In the genomic region with DNA sequence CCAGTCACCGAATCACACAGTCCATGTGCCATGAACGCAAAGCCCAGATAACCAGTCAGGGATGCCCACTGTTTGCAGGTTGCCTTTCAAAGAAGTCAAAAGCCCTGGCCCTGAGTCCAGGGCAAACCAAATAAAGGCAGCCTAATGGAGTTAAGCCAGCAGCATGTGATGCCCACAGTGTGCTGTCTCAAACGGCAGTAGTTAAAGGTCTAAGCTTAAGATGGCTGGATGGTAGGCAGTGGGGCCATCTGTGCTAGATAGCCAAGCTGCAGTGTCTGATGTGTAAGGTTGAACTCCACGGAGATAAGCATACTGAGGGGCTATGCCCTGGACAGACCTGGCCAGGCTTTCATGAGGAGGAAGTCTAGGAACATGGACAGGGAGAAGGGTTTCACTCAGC, we compare ENCODE assay signal across 9 mouse cellular contexts.
A peak's percentile ranks its signal among the peaks of the same experiment; 100 is the strongest.
DNase-seq lines count a peak whose midpoint lies in the region; ATAC-seq and TF ChIP-seq lines count a peak whose summit lies in the region.
"Had no signal": no experiment of that assay in that cellular context is flagged by ENCODE, and none has a peak within 500 bp of the region (broad histone marks: within the 10 kb centered on the region; RNA-seq: fewer than 3 reads in every experiment).

No protein-coding gene starts in this region.

- 58% methylated on average over 4 of the region's 4 CpGs for WGBS in lung, embryonic 15.5 days
- WGBS in lung, adult 2 months, result 52% methylated on average over 4 of the region's 4 CpGs
- WGBS in embryonic facial prominence, embryonic 14.5 days, result 79% methylated on average over 4 of the region's 4 CpGs
- WGBS in intestine, embryonic 15.5 days, result 48% methylated on average over 4 of the region's 4 CpGs

- H3K9ac ChIP-seq in lung, embryonic 15.5 days, result no peak overlapping the region
- no peak overlapping the region for H3K9ac ChIP-seq in embryonic facial prominence, embryonic 14.5 days (ENCODE audit: low read depth, low read length)
- H3K9ac ChIP-seq in intestine, embryonic 15.5 days, result peak overlapping the region; percentile 2; the same call in 1 of the 2 replicates

- no peaks in the 10 kb centered on the region for H3K36me3 ChIP-seq in lung, embryonic 15.5 days
- 0 out of 2 replicates have a peak, but pooled peaks cover 2% of the 10 kb centered on the region for H3K36me3 ChIP-seq in embryonic facial prominence, embryonic 14.5 days (ENCODE audit: control insufficient read depth, insufficient read depth, low read length)
- no peaks in the 10 kb centered on the region for H3K36me3 ChIP-seq in intestine, embryonic 15.5 days
- no peaks in the 10 kb centered on the region for H3K36me3 ChIP-seq in myocyte (ENCODE audit: control insufficient read depth, insufficient read depth)

- H3K27ac ChIP-seq in lung, embryonic 15.5 days, result peak overlapping the region; percentile 56
- H3K27ac ChIP-seq in embryonic facial prominence, embryonic 14.5 days (replicated peaks; ENCODE audit: low read depth, low read length), result peak overlapping the region; percentile 48
- peak overlapping the region; percentile 95 for H3K27ac ChIP-seq in intestine, embryonic 15.5 days
- H3K27ac ChIP-seq: left cerebral cortex, adult 2 months had no signal

- no peak for TF ChIP-seq CTCF in lung, adult 2 months (IDR thresholded peaks at IDR 0.05; ENCODE audit: insufficient read depth, low read length)

- no peaks in the 10 kb centered on the region for H3K9me3 ChIP-seq in lung, embryonic 15.5 days
- no peaks in the 10 kb centered on the region for H3K9me3 ChIP-seq in embryonic facial prominence, embryonic 14.5 days (ENCODE audit: control insufficient read depth, low read length)
- H3K9me3 ChIP-seq in intestine, embryonic 15.5 days, result no peaks in the 10 kb centered on the region

- H3K4me3 ChIP-seq in lung, embryonic 15.5 days, result no peak overlapping the region
- H3K4me3 ChIP-seq in lung, adult 2 months (replicated peaks; ENCODE audit: extremely low read depth, low read depth, low read length), result no peak overlapping the region
- H3K4me3 ChIP-seq in embryonic facial prominence, embryonic 14.5 days (ENCODE audit: low read depth, low read length), result no peak overlapping the region
- H3K4me3 ChIP-seq in intestine, embryonic 15.5 days (replicated peaks), result no peak overlapping the region
- H3K4me3 ChIP-seq in myocyte, result no peak overlapping the region
- H3K4me3 ChIP-seq: left cerebral cortex, adult 2 months had no signal

- no peak; the same call in 1 of the 2 replicates for ATAC-seq in lung, embryonic 15.5 days (ENCODE audit: borderline replicate concordance, extremely low read depth, low FRiP score, low TSS enrichment)
- ATAC-seq in embryonic facial prominence, embryonic 14.5 days (ENCODE audit: low read depth), result no peak
- peak; percentile 46 for ATAC-seq in intestine, embryonic 15.5 days
- ATAC-seq: Patski had no signal

- no peak overlapping the region for H3ac ChIP-seq in myocyte (ENCODE audit: control insufficient read depth, insufficient read length)

- TF ChIP-seq POLR2A in lung, adult 2 months (IDR thresholded peaks at IDR 0.05; ENCODE audit: borderline replicate concordance, extremely low read depth, low read depth, low read length), result no peak
- TF ChIP-seq POLR2A in myocyte (IDR thresholded peaks at IDR 0.05; ENCODE audit: insufficient read length, low read depth), result no peak

- H3K4me1 ChIP-seq in lung, embryonic 15.5 days, result peaks cover 63% of the 10 kb centered on the region
- H3K4me1 ChIP-seq in lung, adult 2 months (ENCODE audit: control insufficient read depth, insufficient read depth, low read length), result peaks cover 26% of the 10 kb centered on the region
- peaks cover 34% of the 10 kb centered on the region for H3K4me1 ChIP-seq in embryonic facial prominence, embryonic 14.5 days (ENCODE audit: control insufficient read depth, insufficient read depth, low read length)
- peaks cover 41% of the 10 kb centered on the region for H3K4me1 ChIP-seq in intestine, embryonic 15.5 days (replicated peaks)

- no peaks in the 10 kb centered on the region for H3K27me3 ChIP-seq in lung, embryonic 15.5 days
- no peaks in the 10 kb centered on the region for H3K27me3 ChIP-seq in embryonic facial prominence, embryonic 14.5 days (replicated peaks; ENCODE audit: control insufficient read depth, insufficient read depth, low read length)
- H3K27me3 ChIP-seq in intestine, embryonic 15.5 days (replicated peaks), result no peaks in the 10 kb centered on the region
- no peaks in the 10 kb centered on the region for H3K27me3 ChIP-seq in myocyte (ENCODE audit: control insufficient read depth, insufficient read depth, insufficient read length)
- H3K27me3 ChIP-seq: Patski had no signal

- no peak overlapping the region for H3K4me2 ChIP-seq in lung, embryonic 15.5 days
- no peak overlapping the region for H3K4me2 ChIP-seq in embryonic facial prominence, embryonic 14.5 days (ENCODE audit: low read depth, low read length)
- H3K4me2 ChIP-seq in intestine, embryonic 15.5 days (replicated peaks), result peak overlapping the region; percentile 45
- peak overlapping the region; percentile 65 for H3K4me2 ChIP-seq in myocyte (ENCODE audit: low read depth)

- peaks cover 4% of the 10 kb centered on the region for H3K79me2 ChIP-seq in myocyte (ENCODE audit: control insufficient read depth, insufficient read depth)

- no peak for DNase-seq in lung, adult 2 months
- DNase-seq in embryonic facial prominence, embryonic 14.5 days (ENCODE audit: low spot score), result no peak
- no peak for DNase-seq in ovary, postnatal 14 days (ENCODE audit: low spot score)
- DNase-seq in layer of hippocampus, adult 9-10 months (ENCODE audit: low spot score), result no peak

TF ChIP-seq in myocyte, 11 proteins besides CTCF, POLR2A, EP300 and RAD21:
- TF ChIP-seq MAX (IDR thresholded peaks at IDR 0.05; ENCODE audit: low read depth), result no peak
- no peak for TF ChIP-seq USF1 (IDR thresholded peaks at IDR 0.05; ENCODE audit: low read depth)
- no peak for TF ChIP-seq POLR2AphosphoS2 (IDR thresholded peaks at IDR 0.05; ENCODE audit: insufficient read length, low read depth)
- TF ChIP-seq TCF3 (IDR thresholded peaks at IDR 0.05; ENCODE audit: insufficient read length, low read depth), result no peak
- no peak for TF ChIP-seq REST (IDR thresholded peaks at IDR 0.05; ENCODE audit: insufficient read depth, insufficient read length)
- TF ChIP-seq MYOG (IDR thresholded peaks at IDR 0.05; ENCODE audit: control insufficient read depth in 1 of 3, insufficient read depth in 1 of 3, insufficient read length in 2 of 3, low read depth in 2 of 3), result no peak
- TF ChIP-seq MYOD1 (IDR thresholded peaks at IDR 0.05; ENCODE audit: control insufficient read depth in 1 of 3, insufficient read length in 2 of 3, low read depth in 2 of 3), result no peak
- TF ChIP-seq TCF12 (IDR thresholded peaks at IDR 0.05; ENCODE audit: insufficient read depth, poor library complexity, severe bottlenecking), result no peak
- TF ChIP-seq E2F4 (IDR thresholded peaks at IDR 0.05; ENCODE audit: insufficient read depth), result no peak
- TF ChIP-seq CEBPB (IDR thresholded peaks at IDR 0.05; ENCODE audit: insufficient read depth, poor library complexity, severe bottlenecking), result no peak
- TF ChIP-seq SRF (IDR thresholded peaks at IDR 0.05; ENCODE audit: control insufficient read depth, insufficient read length, low read depth), result no peak

Comparison
In these comparisons a context has a peak if more than half of its experiments do, and no peak if none do; other contexts are left out.
1. H3K4me2 ChIP-seq: peak in intestine, embryonic 15.5 days (single experiment) and myocyte (single experiment); none in lung, embryonic 15.5 days (single experiment) and embryonic facial prominence, embryonic 14.5 days (single experiment).
2. Peak in every context shown above with its lines, with median percentiles within 50 percentile points of each other: H3K27ac ChIP-seq.